Mouse (Mus musculus) monocyte, adult 2 months (primary cell): ENCODE measurements around the gene Arhgap17.

ENCODE experiments used
- DNase-seq, 2 experiments: peaks; one replicate each; pipeline ENCODE4 v3.0.0; 2022; ENCODE audit warnings: low spot score in 2 of 2, low read depth in 1 of 2

Arhgap17 gene

GRCm38 (mm10) chr7:123344079-123344780 lies 25.5 kb downstream of the Arhgap17 start:
- DNase-seq = no peak

DNA sequence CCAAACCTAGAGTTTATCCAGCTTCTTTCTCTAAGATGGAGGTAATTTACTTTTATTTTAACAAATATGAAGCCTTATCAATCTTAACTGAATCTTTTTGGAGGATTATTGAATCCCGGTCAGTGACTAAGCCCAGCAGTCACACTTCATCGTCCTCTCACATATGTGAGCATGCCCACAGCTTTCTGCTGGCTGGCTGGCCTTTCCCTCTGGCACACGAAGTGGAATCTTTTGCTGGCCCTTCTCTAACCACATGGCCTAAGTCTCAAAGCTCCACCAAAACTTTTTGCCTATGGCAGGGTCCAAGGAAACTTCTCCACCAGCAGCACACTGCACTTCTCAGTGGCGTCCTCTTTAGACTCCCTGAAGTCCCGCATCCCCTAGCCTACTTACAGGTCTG lies 27.8 kb downstream of the Arhgap17 start:
- DNase-seq = no peak

- no peak for DNase-seq
These were observed 31.4 kb downstream of the Arhgap17 start for GRCm38 (mm10) chr7:123338351-123338750.

GRCm38 (mm10) chr7:123336322-123336721 lies 33.4 kb downstream of the Arhgap17 start:
- DNase-seq = no peak

DNA sequence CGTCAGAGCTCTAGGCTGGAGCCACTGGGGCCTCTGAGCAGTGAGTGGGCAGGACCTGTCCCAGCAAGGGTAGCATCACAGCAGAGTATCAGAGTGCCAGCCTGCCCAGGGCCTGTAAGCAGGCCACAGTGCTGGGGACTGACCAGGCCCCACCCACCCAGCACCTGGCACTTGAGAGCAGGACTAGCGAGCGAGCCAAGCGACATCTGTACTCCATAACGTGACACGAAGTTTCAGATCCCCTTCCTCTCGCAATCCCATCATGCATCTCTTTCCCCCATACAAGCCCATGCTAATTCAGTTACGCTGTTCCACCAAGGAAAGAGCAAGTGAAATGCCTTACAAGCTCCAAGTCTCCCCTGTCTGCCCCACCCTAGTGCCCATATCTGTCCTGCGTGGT lies 39.2 kb downstream of the Arhgap17 start:
- DNase-seq = peak; percentile 14 to 27

GRCm38 (mm10) chr7:123327909-123328308 lies 41.8 kb downstream of the Arhgap17 start:
- no peak for DNase-seq

- DNase-seq = no peak
These were observed 42.8 kb downstream of the Arhgap17 start for GRCm38 (mm10) chr7:123326901-123327300.

DNA sequence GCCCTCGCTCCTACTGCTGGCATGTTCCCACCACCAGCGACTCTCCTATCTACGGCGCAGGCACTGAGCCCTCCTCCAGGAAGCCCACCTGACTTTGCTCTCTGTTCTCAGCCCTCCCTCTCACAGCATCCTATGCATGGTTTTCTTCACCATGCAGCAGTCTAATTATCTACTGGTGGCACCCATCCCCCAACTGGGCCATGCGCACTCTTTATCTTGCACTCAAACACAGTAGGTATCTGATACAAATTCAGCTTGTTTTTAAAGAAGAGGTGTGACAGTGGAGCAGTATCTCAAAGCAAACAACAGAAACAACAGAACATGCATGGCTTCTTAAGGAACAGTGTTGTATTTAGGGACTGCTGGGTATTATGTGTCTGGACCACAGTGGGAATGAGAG lies 43.7 kb downstream of the Arhgap17 start:
- DNase-seq = no peak

- no peak for DNase-seq
These were observed 45.6 kb downstream of the Arhgap17 start for GRCm38 (mm10) chr7:123324105-123324504.

GRCm38 (mm10) chr7:123323388-123323787 lies 46.3 kb downstream of the Arhgap17 start:
- no peak for DNase-seq

- peak in 1 of 2 experiments; percentile 12 for DNase-seq
These were observed 47.1 kb downstream of the Arhgap17 start for GRCm38 (mm10) chr7:123322452-123323121.

DNA sequence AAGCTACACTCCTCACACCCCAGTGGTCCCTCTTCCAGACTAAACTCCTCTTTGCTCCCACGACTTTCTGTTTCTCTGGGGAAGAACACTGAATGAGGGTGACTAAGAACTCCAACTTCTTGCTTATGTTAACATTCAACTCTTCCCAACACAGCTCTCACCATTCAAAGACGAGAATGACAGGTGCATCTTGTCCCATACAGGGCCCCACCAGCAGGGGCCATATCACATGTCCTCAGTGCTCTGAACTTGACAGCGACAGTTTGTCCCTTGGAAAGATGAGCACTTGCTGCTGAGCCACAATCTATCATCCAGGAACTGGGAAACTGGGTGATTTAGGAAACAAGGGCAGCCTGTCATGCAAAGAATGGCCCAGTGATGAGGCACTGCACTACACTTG lies 57.0 kb downstream of the Arhgap17 start:
- no peak for DNase-seq

DNA sequence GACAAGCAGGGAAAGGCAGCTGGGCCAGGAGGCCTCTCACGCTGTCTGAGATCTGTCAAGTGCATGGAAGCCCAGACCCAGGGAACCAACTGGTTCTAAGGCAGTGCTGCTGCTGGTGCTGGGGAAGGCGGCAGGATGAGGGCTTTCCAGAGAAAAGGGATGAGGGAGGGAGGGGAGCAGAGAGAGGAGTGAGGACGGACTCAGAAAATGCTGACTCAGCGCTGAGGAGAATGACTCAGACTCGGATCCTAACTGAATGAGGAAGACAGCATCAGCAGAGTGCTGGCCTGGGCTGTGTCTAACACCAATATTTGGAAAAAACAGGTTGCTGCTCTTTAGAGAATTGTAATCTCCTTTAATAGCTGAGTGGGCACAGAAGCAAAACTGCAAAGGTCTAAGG lies 57.9 kb downstream of the Arhgap17 start:
- DNase-seq = no peak

DNA sequence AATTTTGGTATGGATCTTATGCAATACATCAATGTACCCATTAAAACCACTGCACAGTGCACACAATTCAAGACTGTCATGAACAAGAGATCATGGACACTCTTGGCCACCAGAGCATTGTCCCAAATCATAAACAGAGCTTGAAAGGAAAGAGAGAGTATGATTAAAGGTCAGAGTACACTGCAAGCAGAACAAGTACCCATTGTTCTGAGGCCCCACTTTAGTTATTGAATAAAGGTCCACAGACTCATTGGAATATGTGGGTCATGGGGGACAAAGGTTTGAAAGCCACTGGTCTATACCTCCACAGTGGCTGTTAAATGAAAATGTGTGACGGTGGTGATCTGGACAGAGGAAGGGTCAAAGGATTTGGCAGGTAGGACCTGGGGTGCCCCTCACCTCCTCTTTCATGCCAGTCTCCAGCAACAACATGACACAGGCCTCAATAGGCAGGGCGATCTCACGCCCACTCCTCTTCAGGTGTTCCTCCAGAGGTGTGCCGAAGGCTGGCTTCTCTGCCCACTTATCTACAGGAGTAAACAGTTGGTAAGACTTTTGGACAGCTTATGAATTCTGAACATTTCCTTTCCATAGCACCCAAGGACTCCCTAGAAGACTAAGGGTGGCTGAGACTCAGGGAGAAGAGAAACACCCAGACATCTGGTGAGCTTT lies 61.7 kb downstream of the Arhgap17 start:
- DNase-seq = no peak

DNA sequence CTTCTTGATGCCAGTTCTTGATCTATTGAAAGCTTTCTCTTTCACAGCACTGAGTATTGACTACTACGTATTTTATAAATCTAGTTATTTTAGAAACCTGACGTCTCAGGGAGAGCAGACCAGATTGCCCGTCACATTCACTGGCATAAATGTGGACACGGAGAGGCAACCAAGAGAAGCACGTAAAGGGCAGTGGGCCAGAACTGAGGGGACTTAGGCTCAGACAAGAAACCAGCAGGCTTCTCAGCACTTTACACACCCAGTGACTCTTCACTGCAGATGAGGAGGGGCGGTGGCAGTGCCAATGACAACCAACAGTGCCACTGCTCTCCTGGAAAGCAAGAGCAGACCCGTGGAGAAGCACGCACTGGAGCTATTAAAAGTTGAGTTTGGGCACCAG lies 62.5 kb downstream of the Arhgap17 start:
- no peak for DNase-seq

GRCm38 (mm10) chr7:123305397-123305796 lies 64.3 kb downstream of the Arhgap17 start:
- DNase-seq = no peak

GRCm38 (mm10) chr7:123300258-123300657 lies 69.5 kb downstream of the Arhgap17 start:
- no peak for DNase-seq

- DNase-seq = no peak
These were observed 71.5 kb downstream of the Arhgap17 start for GRCm38 (mm10) chr7:123298225-123298624.

- DNase-seq = no peak
These were observed 73.6 kb downstream of the Arhgap17 start for GRCm38 (mm10) chr7:123296097-123296496.

DNA sequence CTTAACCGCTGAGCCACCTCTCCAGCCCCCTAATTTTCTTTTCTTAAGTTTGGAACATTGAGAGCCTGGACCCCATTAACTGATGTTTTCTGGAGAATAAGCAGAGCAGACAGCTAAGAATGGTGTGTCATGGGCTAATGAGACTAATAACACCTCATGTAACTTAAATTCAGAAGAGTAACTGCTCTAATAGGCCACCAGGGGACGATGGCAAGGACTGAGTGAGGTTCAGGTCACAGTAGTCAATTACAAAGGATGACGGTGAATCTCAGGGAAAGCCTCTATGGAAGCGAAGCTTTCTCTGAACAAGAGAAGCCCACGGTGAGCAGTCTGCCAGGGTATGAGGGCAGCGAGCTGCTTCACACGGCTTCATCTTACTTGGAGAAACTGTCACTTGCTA lies 74.3 kb downstream of the Arhgap17 start:
- DNase-seq = no peak

DNA sequence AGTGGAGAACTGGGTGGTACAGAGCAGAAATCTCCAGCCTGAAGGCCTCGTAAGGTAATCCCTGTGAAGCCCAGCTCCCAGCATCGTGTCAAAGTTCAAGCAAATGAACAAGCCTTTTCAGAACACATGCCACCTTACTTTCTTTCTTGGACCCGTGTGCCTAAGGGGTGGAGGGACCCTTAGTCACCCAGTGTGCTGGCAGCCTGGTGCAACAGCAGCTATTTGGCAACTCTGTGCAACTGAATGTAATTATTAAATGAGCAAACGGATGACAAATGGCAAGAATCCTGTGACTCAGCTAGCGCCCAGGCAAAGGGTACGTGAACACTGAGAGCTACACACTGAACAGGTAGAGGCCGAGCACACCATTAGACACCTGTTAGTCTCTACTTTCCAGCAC lies 75.8 kb downstream of the Arhgap17 start:
- no peak for DNase-seq

DNA sequence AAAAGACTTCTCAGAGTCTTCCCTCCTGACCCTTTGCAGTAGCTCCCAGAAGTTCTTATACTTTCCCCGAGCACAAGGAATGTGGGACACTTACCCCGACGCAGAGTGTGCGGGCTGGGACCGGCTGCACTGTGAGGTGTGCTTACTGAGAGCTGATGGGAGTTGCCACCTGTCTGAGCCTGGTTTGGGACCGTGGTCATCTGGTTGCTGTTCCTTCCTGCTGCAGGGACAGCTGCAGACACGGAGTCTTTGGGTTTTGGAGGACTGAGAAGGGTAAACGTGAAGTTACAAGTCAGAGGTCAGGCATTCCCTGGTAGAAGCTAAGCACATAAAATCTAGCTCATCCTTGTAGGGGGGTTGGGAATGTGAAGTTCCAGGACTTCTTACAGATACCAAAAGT lies 77.8 kb downstream of the Arhgap17 start:
- no peak for DNase-seq
